Mouse (Mus musculus): ENCODE results near the gene Unc93b1.

- TF ChIP-seq CTCF (IDR thresholded peaks at IDR 0.05; ENCODE audit: low read depth, low read length) (no peak), POLR2A (IDR thresholded peaks at IDR 0.05; ENCODE audit: extremely low read depth, insufficient read depth, low read length) (peak; percentile 45; the same call in 1 of the 2 replicates)
Observed at GRCm38 (mm10) chr19:3935032-3935895, at the start of gene Unc93b1.

Measured in liver, adult 2 months (tissue).